Mouse (Mus musculus): Measurements from ENCODE around the gene Srarp.
A peak's percentile ranks its signal among the peaks of the same experiment; 100 is the strongest.

Srarp gene

GRCm38 (mm10) chr4:141389366-141390150 is 46.3 kb downstream of the Srarp start:
- no peak for DNase-seq (ENCODE audit: low spot score)

GRCm38 (mm10) chr4:141387933-141388332 is 48.0 kb downstream of the Srarp start:
- DNase-seq (ENCODE audit: low spot score), result no peak

- DNase-seq (ENCODE audit: low spot score), result peak; percentile 74
These were observed 48.7 kb downstream of the Srarp start for GRCm38 (mm10) chr4:141387093-141387784.

GRCm38 (mm10) chr4:141386150-141386549 is 49.8 kb downstream of the Srarp start:
- DNase-seq (ENCODE audit: low spot score), result no peak

- peak; percentile 64 for DNase-seq (ENCODE audit: low spot score)
These were observed 50.6 kb downstream of the Srarp start for GRCm38 (mm10) chr4:141385275-141385674.
